Mouse (Mus musculus): Measurements from ENCODE around the gene Kcnk10. TPM values are rescaled to one million over a fixed set of nuclear protein-coding genes. Genes with fewer than 3 reads are reported as not detected.
A peak's percentile ranks its signal among the peaks of the same experiment; 100 is the strongest.

The Kcnk10 gene
- total RNA-seq, 1 experiment = 0.09 TPM

- in situ Hi-C loops (cut with MboI; ENCODE audit: low sequenced_read_pairs in 2 of 2, unreplicated experiment in 2 of 2) = no loop called here
- Histone ChIP-seq H3K9ac (ENCODE audit: insufficient read depth, low read depth, low read length, poor library complexity, severe bottlenecking) (no peak overlapping the region), H3K9me3 (ENCODE audit: control insufficient read depth, insufficient read depth, low read depth, low read length) (no peaks in the 10 kb centered on the region), H3K4me3 (ENCODE audit: insufficient read depth in 1 of 2, low read depth in 1 of 2, low read length in 2 of 2, poor library complexity in 1 of 2, severe bottlenecking in 1 of 2) (no peak overlapping the region), H3K36me3 (ENCODE audit: control insufficient read depth, insufficient read depth, low read length, poor library complexity, severe bottlenecking) (no peaks in the 10 kb centered on the region), H3K27ac (ENCODE audit: insufficient read depth, low read depth, low read length, poor library complexity, severe bottlenecking) (no peak overlapping the region), H3K4me1 (ENCODE audit: control insufficient read depth in 2 of 2, insufficient read depth in 2 of 2, low read length in 2 of 2, poor library complexity in 1 of 2) (no peaks in the 10 kb centered on the region)
- no peak for TF ChIP-seq MAFK (IDR thresholded peaks at IDR 0.05; ENCODE audit: insufficient read depth, low read depth, low read length)
- TF ChIP-seq HCFC1 (IDR thresholded peaks at IDR 0.05; ENCODE audit: borderline replicate concordance, insufficient read depth, low read length) = no peak
- no peak for TF ChIP-seq CHD2 (IDR thresholded peaks at IDR 0.05; ENCODE audit: low read depth, low read length)
- no peak for TF ChIP-seq ZC3H11A (IDR thresholded peaks at IDR 0.05; ENCODE audit: borderline replicate concordance, low read depth, low read length)
- no peak for TF ChIP-seq ZNF384 (IDR thresholded peaks at IDR 0.05; ENCODE audit: low read depth, low read length)
- DNase-seq (ENCODE audit: low read depth, low spot score) = no peak
These were observed 27.2 kb upstream of the Kcnk10 start for GRCm38 (mm10) chr12:98605264-98605663.

- in situ Hi-C loops (cut with MboI; ENCODE audit: low sequenced_read_pairs in 2 of 2, unreplicated experiment in 2 of 2) = no loop called here
- no peaks in the 10 kb centered on the region for H3K36me3 ChIP-seq (ENCODE audit: control insufficient read depth, insufficient read depth, low read length, poor library complexity, severe bottlenecking)
- TF ChIP-seq ZC3H11A (IDR thresholded peaks at IDR 0.05; ENCODE audit: borderline replicate concordance, low read depth, low read length) = no peak
- TF ChIP-seq ZNF384 (IDR thresholded peaks at IDR 0.05; ENCODE audit: low read depth, low read length) = no peak
- TF ChIP-seq HCFC1 (IDR thresholded peaks at IDR 0.05; ENCODE audit: borderline replicate concordance, insufficient read depth, low read length) = no peak
- no peak for TF ChIP-seq CHD2 (IDR thresholded peaks at IDR 0.05; ENCODE audit: low read depth, low read length)
- TF ChIP-seq MAFK (IDR thresholded peaks at IDR 0.05; ENCODE audit: insufficient read depth, low read depth, low read length) = no peak
- no peak for DNase-seq (ENCODE audit: low read depth, low spot score)
- H3K4me3 ChIP-seq (ENCODE audit: insufficient read depth in 1 of 2, low read depth in 1 of 2, low read length in 2 of 2, poor library complexity in 1 of 2, severe bottlenecking in 1 of 2) = no peak overlapping the region
- no peak overlapping the region for H3K9ac ChIP-seq (ENCODE audit: insufficient read depth, low read depth, low read length, poor library complexity, severe bottlenecking)
- H3K27ac ChIP-seq (ENCODE audit: insufficient read depth, low read depth, low read length, poor library complexity, severe bottlenecking) = no peak overlapping the region
- no peaks in the 10 kb centered on the region for H3K9me3 ChIP-seq (ENCODE audit: control insufficient read depth, insufficient read depth, low read depth, low read length)
- H3K4me1 ChIP-seq (ENCODE audit: control insufficient read depth in 2 of 2, insufficient read depth in 2 of 2, low read length in 2 of 2, poor library complexity in 1 of 2) = no peaks in the 10 kb centered on the region
These were observed 24.0 kb upstream of the Kcnk10 start for GRCm38 (mm10) chr12:98602114-98602513.

GRCm38 (mm10) chr12:98600861-98601260, 22.8 kb upstream of the Kcnk10 start:
- Histone ChIP-seq H3K4me1 (ENCODE audit: control insufficient read depth in 2 of 2, insufficient read depth in 2 of 2, low read length in 2 of 2, poor library complexity in 1 of 2) (no peaks in the 10 kb centered on the region), H3K9me3 (ENCODE audit: control insufficient read depth, insufficient read depth, low read depth, low read length) (no peaks in the 10 kb centered on the region), H3K27ac (ENCODE audit: insufficient read depth, low read depth, low read length, poor library complexity, severe bottlenecking) (no peak overlapping the region), H3K4me3 (ENCODE audit: insufficient read depth in 1 of 2, low read depth in 1 of 2, low read length in 2 of 2, poor library complexity in 1 of 2, severe bottlenecking in 1 of 2) (no peak overlapping the region), H3K36me3 (ENCODE audit: control insufficient read depth, insufficient read depth, low read length, poor library complexity, severe bottlenecking) (no peaks in the 10 kb centered on the region), H3K9ac (ENCODE audit: insufficient read depth, low read depth, low read length, poor library complexity, severe bottlenecking) (no peak overlapping the region)
- TF ChIP-seq ZNF384 (IDR thresholded peaks at IDR 0.05; ENCODE audit: low read depth, low read length) (no peak), ZC3H11A (IDR thresholded peaks at IDR 0.05; ENCODE audit: borderline replicate concordance, low read depth, low read length) (no peak), HCFC1 (IDR thresholded peaks at IDR 0.05; ENCODE audit: borderline replicate concordance, insufficient read depth, low read length) (no peak), MAFK (IDR thresholded peaks at IDR 0.05; ENCODE audit: insufficient read depth, low read depth, low read length) (no peak), CHD2 (IDR thresholded peaks at IDR 0.05; ENCODE audit: low read depth, low read length) (no peak)
- no peak for DNase-seq (ENCODE audit: low read depth, low spot score)
- in situ Hi-C loops (cut with MboI; ENCODE audit: low sequenced_read_pairs in 2 of 2, unreplicated experiment in 2 of 2) = no loop called here

- H3K9ac ChIP-seq (ENCODE audit: insufficient read depth, low read depth, low read length, poor library complexity, severe bottlenecking) = no peak overlapping the region
- no peaks in the 10 kb centered on the region for H3K4me1 ChIP-seq (ENCODE audit: control insufficient read depth in 2 of 2, insufficient read depth in 2 of 2, low read length in 2 of 2, poor library complexity in 1 of 2)
- TF ChIP-seq HCFC1 (IDR thresholded peaks at IDR 0.05; ENCODE audit: borderline replicate concordance, insufficient read depth, low read length) (no peak), ZNF384 (IDR thresholded peaks at IDR 0.05; ENCODE audit: low read depth, low read length) (no peak), ZC3H11A (IDR thresholded peaks at IDR 0.05; ENCODE audit: borderline replicate concordance, low read depth, low read length) (no peak), CHD2 (IDR thresholded peaks at IDR 0.05; ENCODE audit: low read depth, low read length) (no peak), MAFK (IDR thresholded peaks at IDR 0.05; ENCODE audit: insufficient read depth, low read depth, low read length) (0 out of 2 replicates have a peak, but pooled peaks have one; percentile 23)
- peaks cover 2% of the 10 kb centered on the region; the same call in 1 of the 2 replicates for H3K9me3 ChIP-seq (ENCODE audit: control insufficient read depth, insufficient read depth, low read depth, low read length)
- no peak overlapping the region for H3K4me3 ChIP-seq (ENCODE audit: insufficient read depth in 1 of 2, low read depth in 1 of 2, low read length in 2 of 2, poor library complexity in 1 of 2, severe bottlenecking in 1 of 2)
- DNase-seq (ENCODE audit: low read depth, low spot score) = no peak
- H3K36me3 ChIP-seq (ENCODE audit: control insufficient read depth, insufficient read depth, low read length, poor library complexity, severe bottlenecking) = no peaks in the 10 kb centered on the region
- in situ Hi-C loops (cut with MboI; ENCODE audit: low sequenced_read_pairs in 2 of 2, unreplicated experiment in 2 of 2) = no loop called here
- no peak overlapping the region for H3K27ac ChIP-seq (ENCODE audit: insufficient read depth, low read depth, low read length, poor library complexity, severe bottlenecking)
These were observed 12.9 kb upstream of the Kcnk10 start for GRCm38 (mm10) chr12:98591016-98591415.

GRCm38 (mm10) chr12:98588573-98588972, 10.5 kb upstream of the Kcnk10 start:
- no peaks in the 10 kb centered on the region for H3K4me1 ChIP-seq (ENCODE audit: control insufficient read depth in 2 of 2, insufficient read depth in 2 of 2, low read length in 2 of 2, poor library complexity in 1 of 2)
- no peak overlapping the region for H3K27ac ChIP-seq (ENCODE audit: insufficient read depth, low read depth, low read length, poor library complexity, severe bottlenecking)
- DNase-seq (ENCODE audit: low read depth, low spot score) = no peak
- in situ Hi-C loops (cut with MboI; ENCODE audit: low sequenced_read_pairs in 2 of 2, unreplicated experiment in 2 of 2) = no loop called here
- no peak overlapping the region for H3K9ac ChIP-seq (ENCODE audit: insufficient read depth, low read depth, low read length, poor library complexity, severe bottlenecking)
- no peak overlapping the region for H3K4me3 ChIP-seq (ENCODE audit: insufficient read depth in 1 of 2, low read depth in 1 of 2, low read length in 2 of 2, poor library complexity in 1 of 2, severe bottlenecking in 1 of 2)
- H3K36me3 ChIP-seq (ENCODE audit: control insufficient read depth, insufficient read depth, low read length, poor library complexity, severe bottlenecking) = no peaks in the 10 kb centered on the region
- H3K9me3 ChIP-seq (ENCODE audit: control insufficient read depth, insufficient read depth, low read depth, low read length) = peaks cover 2% of the 10 kb centered on the region; the same call in 1 of the 2 replicates
- TF ChIP-seq MAFK (IDR thresholded peaks at IDR 0.05; ENCODE audit: insufficient read depth, low read depth, low read length) (no peak), ZNF384 (IDR thresholded peaks at IDR 0.05; ENCODE audit: low read depth, low read length) (no peak), HCFC1 (IDR thresholded peaks at IDR 0.05; ENCODE audit: borderline replicate concordance, insufficient read depth, low read length) (no peak), ZC3H11A (IDR thresholded peaks at IDR 0.05; ENCODE audit: borderline replicate concordance, low read depth, low read length) (no peak)
